Mouse (Mus musculus): ENCODE data around the gene Msi2.

Gene Msi2

GRCm38 (mm10) chr11:88301619-88302018 lies 416.7 kb downstream of the Msi2 start:
- H3K9me3 ChIP-seq (ENCODE audit: low read length): no peaks in the 10 kb centered on the region
- no peak for TF ChIP-seq CTCF (conservative IDR thresholded peaks at IDR 0.05; ENCODE audit: low read length)
- no peak for TF ChIP-seq NANOG (IDR thresholded peaks at IDR 0.05; ENCODE audit: borderline replicate concordance, low read length)
- TF ChIP-seq POU5F1 (IDR thresholded peaks at IDR 0.05; ENCODE audit: borderline replicate concordance, low read length): no peak
- H3K27me3 ChIP-seq (ENCODE audit: insufficient read depth, low read length): peaks cover 27% of the 10 kb centered on the region
- H3K4me3 ChIP-seq (replicated peaks; ENCODE audit: low read length): no peak overlapping the region
- no peaks in the 10 kb centered on the region for H3K36me3 ChIP-seq (ENCODE audit: insufficient read depth, low read length)
- H3K4me1 ChIP-seq (replicated peaks; ENCODE audit: low read depth, low read length): no peaks in the 10 kb centered on the region

DNA sequence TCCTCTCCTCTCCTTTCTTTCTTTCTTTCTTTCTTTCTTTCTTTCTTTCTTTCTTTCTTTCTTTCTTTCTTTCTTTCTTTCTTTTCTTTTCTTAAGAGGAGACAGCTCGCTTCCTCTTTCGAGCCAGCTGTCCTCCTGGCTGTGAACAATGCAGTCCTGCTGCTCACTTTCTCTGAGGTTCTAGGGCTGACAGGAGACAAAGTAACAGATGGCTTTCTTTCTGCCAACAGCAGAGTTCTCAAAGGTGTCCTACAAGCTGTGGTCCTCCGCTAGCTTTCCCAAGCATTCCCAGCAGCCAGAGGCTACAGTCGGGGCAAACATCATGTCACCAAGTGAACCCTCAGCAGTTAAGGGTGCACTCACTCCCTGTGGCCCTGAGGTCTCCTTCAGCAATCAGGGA lies 419.0 kb downstream of the Msi2 start:
- Histone ChIP-seq H3K9me3 (ENCODE audit: low read length) (no peaks in the 10 kb centered on the region), H3K36me3 (ENCODE audit: insufficient read depth, low read length) (no peaks in the 10 kb centered on the region), H3K4me1 (replicated peaks; ENCODE audit: low read depth, low read length) (peaks cover 6% of the 10 kb centered on the region; the same call in 1 of the 2 replicates), H3K27me3 (ENCODE audit: insufficient read depth, low read length) (peaks cover 44% of the 10 kb centered on the region), H3K4me3 (replicated peaks; ENCODE audit: low read length) (no peak overlapping the region)
- TF ChIP-seq POU5F1 (IDR thresholded peaks at IDR 0.05; ENCODE audit: borderline replicate concordance, low read length) (no peak), NANOG (IDR thresholded peaks at IDR 0.05; ENCODE audit: borderline replicate concordance, low read length) (no peak), CTCF (conservative IDR thresholded peaks at IDR 0.05; ENCODE audit: low read length) (no peak)

DNA sequence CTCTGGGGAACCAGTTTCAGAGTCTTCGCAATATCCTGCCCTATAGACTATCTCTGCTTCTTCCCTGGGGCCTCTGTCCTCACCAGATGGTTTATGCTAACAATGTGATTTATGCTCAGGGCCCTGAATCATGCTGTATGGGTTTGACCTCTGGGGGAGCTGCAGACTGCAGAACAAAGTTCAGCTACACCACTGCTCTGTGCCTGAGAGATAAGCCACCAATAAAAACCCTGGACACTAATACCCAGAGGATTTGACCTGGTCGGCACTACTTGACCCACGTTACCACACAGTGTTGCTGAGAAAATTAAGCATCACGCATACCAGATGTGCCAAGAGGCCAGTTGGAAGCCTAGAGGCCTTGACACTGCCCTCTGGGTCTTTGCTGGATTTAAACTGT lies 420.8 kb downstream of the Msi2 start:
- Histone ChIP-seq H3K27me3 (ENCODE audit: insufficient read depth, low read length) (peaks cover 59% of the 10 kb centered on the region), H3K9me3 (ENCODE audit: low read length) (no peaks in the 10 kb centered on the region), H3K4me3 (replicated peaks; ENCODE audit: low read length) (no peak overlapping the region), H3K36me3 (ENCODE audit: insufficient read depth, low read length) (no peaks in the 10 kb centered on the region), H3K4me1 (replicated peaks; ENCODE audit: low read depth, low read length) (peaks cover 18% of the 10 kb centered on the region)
- no peak for TF ChIP-seq POU5F1 (IDR thresholded peaks at IDR 0.05; ENCODE audit: borderline replicate concordance, low read length)
- TF ChIP-seq CTCF (conservative IDR thresholded peaks at IDR 0.05; ENCODE audit: low read length): no peak

- Histone ChIP-seq H3K4me3 (replicated peaks; ENCODE audit: low read length) (no peak overlapping the region), H3K36me3 (ENCODE audit: insufficient read depth, low read length) (no peaks in the 10 kb centered on the region), H3K4me1 (replicated peaks; ENCODE audit: low read depth, low read length) (peaks cover 18% of the 10 kb centered on the region), H3K27me3 (ENCODE audit: insufficient read depth, low read length) (peaks cover 59% of the 10 kb centered on the region), H3K9me3 (ENCODE audit: low read length) (no peaks in the 10 kb centered on the region)
- TF ChIP-seq POU5F1 (IDR thresholded peaks at IDR 0.05; ENCODE audit: borderline replicate concordance, low read length) (no peak), CTCF (conservative IDR thresholded peaks at IDR 0.05; ENCODE audit: low read length) (no peak), NANOG (IDR thresholded peaks at IDR 0.05; ENCODE audit: borderline replicate concordance, low read length) (no peak)
Measured at GRCm38 (mm10) chr11:88295298-88295697, 423.0 kb downstream of the Msi2 start.

DNA sequence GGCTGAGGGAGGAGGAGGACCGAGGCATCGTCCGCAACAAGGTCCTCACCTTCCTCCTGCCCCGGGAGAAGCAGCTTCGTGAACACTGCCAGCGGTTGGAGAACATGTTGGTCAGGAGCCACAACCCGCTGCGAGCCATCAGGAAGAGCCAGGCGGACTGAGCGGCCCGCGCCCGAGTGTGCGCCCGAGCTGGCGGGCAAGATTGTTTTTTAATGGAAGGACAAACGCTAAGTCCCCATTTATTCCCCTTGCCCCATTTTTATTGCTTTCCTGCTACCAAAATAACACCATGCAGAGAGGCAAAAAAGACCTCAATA lies 424.0 kb downstream of the Msi2 start:
- H3K4me3 ChIP-seq (replicated peaks; ENCODE audit: low read length): peak overlapping the region; percentile 76

DNA sequence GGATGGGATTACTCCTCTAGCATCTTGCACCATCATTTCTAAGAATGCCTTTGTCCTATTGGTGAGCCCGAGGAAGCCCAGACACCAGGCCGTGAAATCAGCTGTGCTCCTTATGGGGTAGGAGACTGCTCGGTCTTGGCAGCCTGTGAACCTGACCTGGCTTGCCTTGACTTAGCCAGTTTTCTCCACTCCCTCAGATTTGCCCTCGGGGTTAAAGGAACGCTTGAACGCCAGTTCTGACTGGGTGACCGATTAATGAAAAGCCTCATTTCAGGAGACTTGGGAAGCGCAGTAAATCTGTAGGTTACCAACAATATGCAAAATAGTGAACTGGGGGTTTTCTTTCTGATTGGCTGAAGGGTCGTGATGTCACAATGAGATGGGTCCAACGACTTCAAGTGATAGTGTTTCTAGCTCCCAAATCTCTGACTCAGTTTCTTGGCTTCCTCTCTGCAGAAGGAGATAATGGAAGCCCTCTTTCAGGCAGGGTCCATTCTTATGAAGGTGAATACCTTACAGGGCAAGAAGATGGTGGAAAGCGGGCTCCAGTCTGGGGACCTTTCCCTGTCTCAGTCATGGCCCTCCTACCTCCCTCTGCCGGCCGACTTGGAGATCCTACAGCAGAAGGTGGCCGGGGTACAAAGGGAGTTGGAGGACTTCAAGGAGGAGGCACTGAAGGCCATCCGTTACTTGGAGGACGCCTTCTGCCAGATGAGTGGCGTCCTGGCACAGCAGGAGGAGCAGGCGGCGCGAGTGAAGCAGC lies 424.5 kb downstream of the Msi2 start, which contains the start of gene Ccdc182:
TSS of gene Ccdc182 (plus strand) at position 428 of the 763 bp plus-strand sequence.
- Histone ChIP-seq H3K9me3 (ENCODE audit: low read length) (no peaks in the 10 kb centered on the region), H3K27me3 (ENCODE audit: insufficient read depth, low read length) (peaks cover 48% of the 10 kb centered on the region), H3K36me3 (ENCODE audit: insufficient read depth, low read length) (no peaks in the 10 kb centered on the region), H3K4me1 (replicated peaks; ENCODE audit: low read depth, low read length) (peaks cover 20% of the 10 kb centered on the region), H3K4me3 (replicated peaks; ENCODE audit: low read length) (peak within 1 kb of the TSS; percentile 76)
- TF ChIP-seq CTCF (conservative IDR thresholded peaks at IDR 0.05; ENCODE audit: low read length): peak; percentile 13; the same call in 1 of the 2 replicates
- TF ChIP-seq POU5F1 (IDR thresholded peaks at IDR 0.05; ENCODE audit: borderline replicate concordance, low read length): no peak

More for the DNA sequence above, 424.0 kb downstream of the Msi2 start:
- peaks cover 18% of the 10 kb centered on the region for H3K4me1 ChIP-seq (replicated peaks; ENCODE audit: low read depth, low read length)
- H3K27me3 ChIP-seq (ENCODE audit: insufficient read depth, low read length): peaks cover 49% of the 10 kb centered on the region
- no peaks in the 10 kb centered on the region for H3K9me3 ChIP-seq (ENCODE audit: low read length)
- TF ChIP-seq CTCF (conservative IDR thresholded peaks at IDR 0.05; ENCODE audit: low read length) (no peak), POU5F1 (IDR thresholded peaks at IDR 0.05; ENCODE audit: borderline replicate concordance, low read length) (no peak), NANOG (IDR thresholded peaks at IDR 0.05; ENCODE audit: borderline replicate concordance, low read length) (no peak)
- no peaks in the 10 kb centered on the region for H3K36me3 ChIP-seq (ENCODE audit: insufficient read depth, low read length)

GRCm38 (mm10) chr11:88291688-88292087 lies 426.6 kb downstream of the Msi2 start:
- H3K27me3 ChIP-seq (ENCODE audit: insufficient read depth, low read length): peaks cover 48% of the 10 kb centered on the region
- TF ChIP-seq POU5F1 (IDR thresholded peaks at IDR 0.05; ENCODE audit: borderline replicate concordance, low read length): no peak
- TF ChIP-seq CTCF (conservative IDR thresholded peaks at IDR 0.05; ENCODE audit: low read length): peak; percentile 63
- peaks cover 26% of the 10 kb centered on the region for H3K4me1 ChIP-seq (replicated peaks; ENCODE audit: low read depth, low read length)
- H3K36me3 ChIP-seq (ENCODE audit: insufficient read depth, low read length): no peaks in the 10 kb centered on the region
- no peak overlapping the region for H3K4me3 ChIP-seq (replicated peaks; ENCODE audit: low read length)
- H3K9me3 ChIP-seq (ENCODE audit: low read length): no peaks in the 10 kb centered on the region

DNA sequence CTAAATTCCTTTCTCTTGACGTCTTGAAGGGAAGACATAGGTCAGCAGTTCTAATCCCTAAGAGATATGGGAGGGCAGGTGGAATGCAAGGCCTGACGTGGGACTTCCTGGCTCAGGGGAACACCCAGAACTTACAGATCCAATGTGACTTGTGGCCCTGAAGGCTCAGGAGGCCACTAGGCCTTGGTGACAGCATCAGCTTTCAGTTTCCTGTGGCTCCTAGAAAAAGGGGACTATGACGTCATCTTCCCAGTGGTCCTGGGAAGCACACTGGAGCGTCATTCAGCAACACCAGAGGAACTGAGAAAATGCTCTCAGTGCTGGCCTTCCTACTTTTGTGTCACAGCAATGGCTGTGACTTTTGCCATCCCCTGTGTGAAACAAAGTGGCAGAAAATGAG lies 427.1 kb downstream of the Msi2 start:
- Histone ChIP-seq H3K27me3 (ENCODE audit: insufficient read depth, low read length) (peaks cover 45% of the 10 kb centered on the region), H3K4me3 (replicated peaks; ENCODE audit: low read length) (no peak overlapping the region), H3K4me1 (replicated peaks; ENCODE audit: low read depth, low read length) (peaks cover 26% of the 10 kb centered on the region), H3K9me3 (ENCODE audit: low read length) (no peaks in the 10 kb centered on the region), H3K36me3 (ENCODE audit: insufficient read depth, low read length) (no peaks in the 10 kb centered on the region)
- TF ChIP-seq CTCF (conservative IDR thresholded peaks at IDR 0.05; ENCODE audit: low read length): no peak

All from E14TG2a.4 (cell line).